Mouse (Mus musculus) embryo, embryonic 11 days (tissue): ENCODE measurements around the gene P2ry2.

Experiments
- DNase-seq: peaks from one replicate; pipeline ENCODE4 v3.0.0-alpha.2; 2015

The P2ry2 gene

GRCm38 (mm10) chr7:100984452-100985395 is 27.9 kb downstream of the P2ry2 start:
- peak; percentile 68 for DNase-seq

DNA sequence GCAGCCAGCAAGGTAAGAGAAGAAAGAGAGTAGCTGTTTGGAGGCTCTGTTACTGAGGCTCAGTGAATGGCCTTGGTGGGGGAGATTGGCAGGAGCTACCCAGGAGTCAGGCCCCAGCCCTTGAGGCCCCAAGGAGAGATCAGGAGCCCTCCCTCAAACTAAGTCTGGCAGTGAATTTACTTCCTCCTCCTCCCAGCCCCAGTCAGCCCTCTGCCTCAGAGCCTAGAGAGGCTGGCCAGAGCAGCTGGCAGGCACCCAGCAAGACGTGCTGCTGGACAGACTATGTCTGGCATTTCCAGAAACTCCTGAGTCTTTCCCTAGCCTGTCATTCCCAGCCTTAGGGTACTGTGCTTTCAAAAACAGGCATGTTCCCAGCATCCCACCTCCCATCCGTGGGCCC is 33.5 kb downstream of the P2ry2 start:
- DNase-seq: no peak

DNA sequence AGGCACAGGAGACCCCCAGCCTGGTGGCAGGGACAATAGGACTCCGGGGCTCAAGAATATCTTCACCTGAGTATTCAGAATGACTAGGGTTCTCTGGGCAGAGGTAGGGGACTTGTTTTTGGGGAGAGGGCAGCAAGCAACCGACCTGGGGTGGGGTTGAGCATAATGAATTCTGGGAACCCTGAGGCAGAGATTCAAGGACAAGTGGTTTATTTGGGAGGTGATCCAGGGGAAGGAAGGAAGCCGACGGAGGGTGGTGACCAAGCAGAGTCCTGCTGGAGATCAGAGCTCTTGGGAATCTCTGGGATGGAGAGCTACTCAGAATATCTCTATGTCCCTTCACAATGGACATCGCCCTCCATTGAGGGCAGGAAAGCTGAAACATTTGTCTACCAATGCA is 34.5 kb downstream of the P2ry2 start:
- no peak for DNase-seq

- DNase-seq: peak; percentile 38
Measured at GRCm38 (mm10) chr7:100974135-100974903, 38.3 kb downstream of the P2ry2 start, which contains the start of gene P2ry6. P2ry6 (minus strand) TSS chr7:100974649.

DNA sequence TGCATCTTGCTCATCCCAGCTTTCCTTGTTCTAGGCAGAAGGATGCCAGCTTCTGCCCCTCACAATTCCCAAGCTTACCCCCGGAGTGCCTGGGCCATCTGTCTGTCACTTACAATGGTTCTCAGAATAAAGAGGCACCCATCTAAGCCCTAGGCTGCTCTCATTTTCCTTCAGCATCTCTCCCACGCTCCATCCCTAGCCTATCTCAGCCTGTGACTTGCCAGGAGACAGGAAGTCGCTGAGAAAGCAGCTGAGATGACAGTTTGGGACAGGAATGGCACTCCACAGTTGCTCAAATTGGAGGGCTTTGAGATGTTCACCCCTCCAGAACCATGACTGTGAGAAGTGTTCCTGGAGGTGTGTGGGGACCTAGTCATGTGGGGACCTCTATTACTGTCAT is 39.8 kb downstream of the P2ry2 start:
- no peak for DNase-seq

GRCm38 (mm10) chr7:100968874-100969659 is 43.6 kb downstream of the P2ry2 start:
- no peak for DNase-seq

DNA sequence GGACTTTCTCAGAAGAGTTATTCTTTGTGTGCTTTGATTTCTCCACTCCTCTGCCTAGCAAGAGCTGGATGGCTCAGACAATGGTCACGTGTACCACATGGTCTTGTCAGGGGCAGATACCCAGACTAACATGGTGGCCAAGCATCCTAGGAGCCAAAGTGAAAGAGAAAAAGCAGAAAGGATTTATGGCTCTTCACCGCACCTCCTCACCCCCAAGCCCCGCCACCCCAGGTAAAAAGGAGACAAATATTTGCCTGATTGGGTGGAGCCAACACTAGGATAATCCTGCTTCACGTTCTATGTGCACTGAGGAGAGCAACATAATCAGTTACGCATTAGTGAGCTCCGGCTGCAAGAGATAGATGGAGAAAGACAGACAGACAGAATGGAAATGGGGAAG is 44.3 kb downstream of the P2ry2 start:
- no peak for DNase-seq

DNA sequence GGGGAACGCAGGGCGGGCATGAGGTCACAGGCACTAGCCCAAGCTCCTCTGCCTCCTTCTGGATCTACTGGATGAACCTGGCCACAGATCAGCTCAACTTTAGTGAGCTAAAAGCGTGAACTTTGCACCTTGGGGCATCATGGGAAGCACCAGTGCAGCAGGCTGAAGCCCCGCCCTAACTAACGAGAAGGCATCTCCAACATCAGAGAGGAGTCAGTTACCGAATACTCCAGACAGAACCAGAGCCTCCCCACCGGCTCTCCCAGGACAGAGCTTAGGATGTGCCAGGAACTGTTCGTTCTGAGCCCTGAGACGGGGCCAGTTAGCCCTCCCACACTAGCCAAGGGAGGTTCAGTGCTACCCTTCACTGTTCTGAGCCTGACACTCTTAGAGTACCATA is 44.8 kb downstream of the P2ry2 start:
- DNase-seq: no peak

DNA sequence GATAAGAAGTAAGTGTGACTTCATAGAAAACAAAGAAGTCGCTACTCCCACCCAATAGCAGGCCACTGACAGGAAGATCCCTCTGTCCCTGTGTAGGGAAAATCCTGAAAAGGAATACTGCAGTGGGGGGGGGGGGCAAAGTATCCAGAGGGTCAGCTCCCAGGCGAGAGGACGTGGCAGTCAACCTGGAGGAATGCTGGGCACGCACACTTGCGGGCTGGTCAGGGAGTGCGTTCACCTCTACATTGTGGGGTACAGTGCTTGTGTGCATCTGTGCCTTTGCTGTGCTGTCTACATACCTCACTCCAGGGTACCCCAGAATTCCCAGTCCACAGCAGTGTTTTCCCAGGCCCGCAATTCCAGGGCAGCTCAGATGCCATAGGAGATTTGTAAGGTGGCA is 46.7 kb downstream of the P2ry2 start:
- DNase-seq: no peak

- peak; percentile 67 for DNase-seq
Measured at GRCm38 (mm10) chr7:100965079-100965478, 47.6 kb downstream of the P2ry2 start.

GRCm38 (mm10) chr7:100964242-100964641 is 48.4 kb downstream of the P2ry2 start:
- no peak for DNase-seq

GRCm38 (mm10) chr7:100963381-100963780 is 49.3 kb downstream of the P2ry2 start:
- no peak for DNase-seq

GRCm38 (mm10) chr7:100961146-100961545 is 51.5 kb downstream of the P2ry2 start:
- DNase-seq: no peak

- DNase-seq: no peak
Measured at GRCm38 (mm10) chr7:100960462-100960861, 52.2 kb downstream of the P2ry2 start.

- DNase-seq: no peak
Measured at GRCm38 (mm10) chr7:100958426-100958825, 54.2 kb downstream of the P2ry2 start.

DNA sequence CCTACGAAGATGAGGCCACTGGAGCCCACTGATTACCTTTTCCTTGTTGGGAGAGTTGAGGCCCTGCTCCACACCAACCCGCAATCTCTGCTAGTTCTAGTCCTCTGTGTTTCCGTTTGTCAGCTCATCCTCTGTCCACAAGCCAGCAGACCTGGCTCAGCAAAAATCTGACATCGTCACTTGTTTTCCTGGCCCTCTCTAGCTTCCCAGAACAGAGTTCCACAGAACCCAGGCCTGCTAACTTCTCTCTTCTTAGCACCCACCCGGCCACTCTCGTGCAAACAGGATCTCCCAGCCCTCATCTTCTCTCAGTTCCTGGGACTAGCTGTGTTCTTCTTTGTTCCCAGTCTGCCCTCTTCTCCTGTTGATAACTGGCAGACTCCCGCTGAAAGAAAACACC is 60.0 kb downstream of the P2ry2 start:
- no peak for DNase-seq

- DNase-seq: no peak
Measured at GRCm38 (mm10) chr7:100951903-100952302, 60.8 kb downstream of the P2ry2 start.

DNA sequence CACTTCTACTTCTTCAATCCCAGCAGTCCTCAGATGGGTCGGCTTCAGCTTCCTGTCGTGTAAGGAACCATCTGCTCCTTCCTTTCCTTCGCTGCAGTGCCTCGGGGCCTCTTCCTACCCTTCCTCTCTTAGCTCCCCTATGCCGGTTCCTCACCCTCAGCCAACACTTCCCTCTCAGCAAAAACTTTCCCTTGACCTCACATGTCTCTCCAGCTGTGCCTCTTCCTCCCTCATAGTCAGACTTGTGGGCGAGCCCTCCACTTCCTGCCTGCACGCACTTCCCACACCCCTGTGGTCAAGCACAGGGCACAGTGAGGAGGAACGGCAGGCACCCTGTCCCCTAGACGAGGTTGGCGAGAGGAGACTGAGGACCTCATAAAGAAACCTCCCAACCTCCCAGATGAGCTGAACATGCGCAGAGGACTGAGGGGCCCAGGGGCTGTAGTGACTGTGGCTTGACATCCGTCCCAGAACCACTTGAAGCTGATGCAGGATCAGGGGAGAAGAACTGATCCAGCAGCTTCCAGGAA is 62.1 kb downstream of the P2ry2 start:
- DNase-seq: no peak

DNA sequence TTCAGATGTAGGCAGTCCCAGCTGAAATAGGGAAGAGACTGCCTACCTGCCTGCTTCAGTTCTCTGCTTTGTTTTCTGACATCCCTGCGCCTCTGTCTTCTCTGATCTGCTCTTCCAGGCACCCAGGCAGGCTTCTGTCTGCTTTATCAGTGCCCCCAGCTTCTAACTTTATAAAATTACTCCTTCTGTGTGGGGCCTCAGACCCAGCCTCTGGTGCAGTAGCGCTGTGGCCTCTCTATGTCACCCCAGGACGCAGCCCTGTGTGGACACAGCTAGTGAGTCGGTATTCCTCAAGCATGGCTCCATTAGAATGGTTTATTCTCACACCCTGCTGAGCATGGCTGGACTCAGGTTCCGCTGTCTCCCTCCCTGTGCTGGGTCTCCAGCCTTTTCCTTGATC is 62.6 kb downstream of the P2ry2 start:
- DNase-seq: no peak
